Mouse (Mus musculus) monocyte, adult 5-6 weeks (primary cell): ENCODE measurements around the gene Isy1. TPM values are rescaled to one million over a fixed set of nuclear protein-coding genes. Genes with fewer than 3 reads are reported as not detected.
"Not testable (repeated sequence)": the region's sequence is repeated elsewhere in the genome, so short reads cannot be mapped to it uniquely, and the experiment has no call there.

Source experiments
- ATAC-seq: fragments of 153-309, 156-312 bp; replicated peaks from 2 replicates; pipeline ENCODE4 v1.8.0; 2017; ENCODE audit warnings: mild to moderate bottlenecking; ENCODE audit not compliant: low TSS enrichment, insufficient number of reproducible peaks, severe bottlenecking, poor library complexity, low FRiP score
- total RNA-seq: library from RNA; stranded (forward); fragments of 200-1000, 200-491, 200-594 nt; gene quantifications from 3 replicates; pipeline ENCODE4 v1.2.3, GENCODE M21; 2017

Gene Isy1
- total RNA-seq, 1 experiment from 2014 or later: 60.7 TPM

DNA sequence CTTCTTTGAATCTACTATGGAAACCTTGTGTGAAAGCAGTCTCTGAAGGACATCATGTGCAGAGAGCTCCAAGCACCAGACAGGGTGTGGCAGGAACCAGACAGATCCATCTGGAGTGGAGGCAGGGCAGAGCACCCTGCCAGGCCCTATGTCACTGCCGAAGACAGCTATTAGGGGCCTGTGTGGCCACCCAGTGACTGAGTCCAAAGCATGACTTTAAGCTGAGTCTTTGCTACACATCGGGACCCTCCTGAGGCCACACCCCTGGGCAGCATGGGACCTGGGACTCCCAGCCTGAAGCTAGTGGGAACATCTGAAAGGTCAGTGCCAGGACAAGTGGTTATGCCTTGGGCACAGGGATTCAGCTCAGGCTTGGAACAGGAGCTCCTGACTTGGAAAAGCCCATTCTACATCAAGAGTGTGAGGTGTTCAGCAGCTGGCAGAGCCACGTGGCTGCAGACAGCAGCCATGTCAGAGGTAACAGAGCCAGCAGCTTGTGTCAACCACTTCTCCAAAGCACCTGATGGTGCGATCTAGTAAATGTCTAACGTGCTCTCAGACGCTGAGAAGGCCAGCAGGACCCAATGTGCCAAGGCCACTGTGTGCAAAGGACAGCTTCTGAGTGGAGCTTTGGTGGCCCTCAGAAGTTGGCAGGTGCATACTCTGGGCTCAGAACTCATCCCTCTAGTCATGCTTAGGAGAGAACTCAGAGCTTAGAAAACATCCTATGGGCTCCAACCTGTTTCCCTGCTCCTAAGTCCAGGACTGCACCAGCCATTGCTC is 51.3 kb downstream of the Isy1 start:
- ATAC-seq: no peak

DNA sequence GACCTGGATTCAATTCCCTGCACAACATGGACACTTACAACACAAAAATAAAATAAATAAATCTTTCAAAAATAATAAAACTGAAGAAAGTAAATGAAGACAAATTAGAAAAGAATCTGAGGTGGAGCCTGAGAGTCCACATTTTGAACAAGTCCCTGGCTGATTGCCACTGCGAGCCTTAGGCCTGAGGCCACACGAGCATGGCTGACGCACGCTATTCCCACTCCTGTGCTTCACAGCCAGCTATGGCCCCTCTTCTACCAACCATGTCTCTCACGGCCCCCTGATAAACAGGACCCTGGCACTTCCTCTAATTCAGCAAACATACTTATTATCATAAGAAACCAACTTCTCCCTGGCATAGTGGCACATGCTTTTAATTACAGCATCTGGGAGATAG is 52.0 kb downstream of the Isy1 start:
- no peak for ATAC-seq

DNA sequence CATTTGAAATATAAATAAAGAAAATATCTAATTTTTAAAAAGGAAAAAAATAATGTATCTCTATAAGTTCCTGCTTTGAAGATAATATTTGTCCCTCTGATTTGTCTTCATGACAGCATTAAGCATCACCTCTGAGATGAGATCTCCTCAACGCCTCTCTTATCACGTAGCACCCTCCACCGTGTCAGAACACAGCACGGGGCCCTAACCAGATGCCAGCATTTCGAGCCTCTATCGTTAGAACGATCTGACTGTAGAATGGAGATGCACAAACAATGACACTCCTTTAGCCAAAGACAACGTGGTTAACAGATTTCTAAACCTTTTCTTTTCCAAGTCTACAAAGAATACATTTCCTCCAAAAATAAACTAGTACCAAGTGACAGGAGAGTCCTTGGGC is 54.6 kb downstream of the Isy1 start:
- no peak for ATAC-seq

DNA sequence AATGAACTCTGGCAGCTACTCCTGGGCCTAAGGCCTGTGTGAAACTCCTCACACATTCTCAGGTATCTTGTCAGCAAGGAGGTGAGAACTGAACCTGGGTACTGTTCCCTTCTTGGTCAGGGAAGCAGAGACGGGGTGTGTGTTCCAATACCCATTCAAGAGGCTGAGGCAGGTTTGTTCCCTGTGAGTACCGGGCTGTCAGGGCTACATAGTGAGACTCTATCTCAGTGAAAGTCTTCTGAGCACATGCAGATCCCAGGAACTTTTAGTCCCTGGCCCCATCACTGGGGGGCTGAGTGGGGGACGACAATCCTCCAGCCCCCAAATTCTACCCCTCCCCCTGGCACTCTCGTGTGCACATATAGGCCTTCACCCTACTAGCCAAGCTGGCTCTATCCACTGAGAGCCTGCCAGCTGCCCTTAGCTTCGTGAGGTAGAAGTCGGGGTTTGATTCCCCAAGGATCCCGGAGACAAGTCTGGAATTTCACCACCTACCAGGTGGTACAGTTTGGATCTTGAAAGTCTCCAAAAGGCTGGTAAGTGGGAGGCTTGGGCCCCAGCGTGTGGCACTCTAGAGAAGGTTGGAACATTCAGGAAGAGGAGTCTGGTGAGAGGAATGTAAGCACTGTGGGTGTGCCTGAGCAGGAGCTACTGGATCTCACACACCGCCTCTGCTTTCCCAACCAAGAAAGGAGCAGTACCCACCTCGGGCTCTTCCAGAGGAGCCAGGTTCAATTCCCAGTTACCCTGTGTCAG is 57.9 kb downstream of the Isy1 start:
- no peak for ATAC-seq

DNA sequence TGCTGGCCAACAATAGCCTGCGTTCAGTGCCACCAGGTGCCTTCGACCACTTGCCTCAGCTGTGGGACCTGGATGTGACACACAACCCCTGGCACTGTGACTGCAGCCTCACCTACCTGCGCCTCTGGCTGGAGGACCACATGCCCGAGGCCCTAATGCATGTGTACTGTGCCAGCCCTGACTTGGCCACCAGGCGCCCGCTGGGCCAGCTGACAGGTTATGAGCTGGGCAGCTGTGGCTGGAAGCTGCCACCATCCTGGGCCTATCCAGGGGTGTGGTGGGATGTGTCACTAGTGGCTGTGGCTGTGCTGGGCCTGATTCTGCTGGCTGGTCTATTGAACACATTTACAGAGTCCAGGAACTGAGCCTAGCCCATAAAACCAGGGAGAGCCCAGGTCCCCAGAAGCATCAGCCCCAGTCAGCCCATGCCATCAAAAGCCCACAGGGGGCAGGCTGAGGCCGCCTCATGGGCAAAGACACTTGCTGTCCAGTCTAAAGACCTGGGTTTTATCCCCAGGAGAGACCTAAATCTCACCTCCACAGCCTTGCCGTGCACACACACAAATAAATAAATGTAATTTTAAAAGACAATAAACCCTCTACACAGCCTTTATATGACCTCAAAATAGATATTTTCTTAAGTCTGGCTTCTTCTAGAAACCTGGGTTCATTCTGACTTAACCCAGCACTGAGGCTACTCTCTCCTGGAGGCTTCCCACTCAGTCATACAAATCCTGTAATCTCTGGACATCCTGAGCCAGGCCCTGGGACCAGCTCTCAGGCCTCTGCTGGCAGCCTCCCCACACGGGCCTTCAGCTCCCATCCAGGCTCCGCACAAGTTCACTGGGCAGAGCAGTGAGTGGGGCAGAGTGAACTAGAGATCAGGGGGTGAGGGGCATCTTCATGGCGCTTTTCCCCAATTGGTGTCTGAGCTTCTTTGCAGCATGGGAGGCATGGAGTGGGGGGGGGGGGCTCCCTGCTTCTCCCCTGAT is 59.1 kb downstream of the Isy1 start:
- 0 out of 2 replicates have a peak, but pooled peaks have one; percentile 33 for ATAC-seq

DNA sequence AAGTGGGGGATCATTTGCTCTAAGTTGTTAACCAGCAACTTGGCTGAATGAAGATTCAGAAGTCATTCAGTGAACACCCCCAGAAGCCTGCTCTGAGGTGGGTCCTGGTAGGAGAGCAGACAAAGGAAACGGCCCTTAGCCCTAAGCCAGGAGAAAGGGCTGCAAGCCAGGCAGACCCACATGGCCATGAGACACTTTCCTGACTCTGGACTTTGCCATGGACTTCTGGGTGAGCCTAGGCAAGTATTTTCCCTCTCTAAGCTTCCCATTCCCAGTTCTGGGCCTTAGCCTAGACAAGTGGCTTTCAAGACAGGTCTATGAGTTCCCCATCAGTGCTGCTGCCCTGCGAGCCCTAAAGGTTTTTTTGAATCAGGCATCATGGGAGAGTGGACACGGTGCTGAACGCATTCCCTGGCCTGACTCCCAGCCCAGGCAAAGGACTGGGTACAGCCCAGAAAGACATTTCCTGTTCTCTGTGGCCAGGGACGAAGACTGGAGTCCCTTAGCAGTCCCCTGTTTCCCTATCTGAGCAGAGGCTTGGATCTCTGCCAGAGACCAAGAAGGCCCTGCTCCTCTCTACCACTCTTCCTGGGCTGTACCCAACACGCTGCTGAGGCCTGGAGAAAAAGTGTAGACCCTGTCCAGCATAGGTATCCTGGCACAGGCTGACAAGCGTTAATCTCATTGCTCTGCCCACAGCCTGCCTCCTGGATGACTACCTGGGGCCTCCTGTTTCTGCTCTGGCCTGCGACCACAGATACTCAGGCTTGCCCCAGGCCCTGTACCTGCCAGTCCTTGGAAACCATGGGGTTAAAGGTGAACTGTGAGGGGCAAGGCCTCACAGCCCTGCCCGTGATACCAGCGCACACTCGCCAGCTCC is 60.1 kb downstream of the Isy1 start:
- ATAC-seq: 0 out of 2 replicates have a peak, but pooled peaks have one; percentile 25

DNA sequence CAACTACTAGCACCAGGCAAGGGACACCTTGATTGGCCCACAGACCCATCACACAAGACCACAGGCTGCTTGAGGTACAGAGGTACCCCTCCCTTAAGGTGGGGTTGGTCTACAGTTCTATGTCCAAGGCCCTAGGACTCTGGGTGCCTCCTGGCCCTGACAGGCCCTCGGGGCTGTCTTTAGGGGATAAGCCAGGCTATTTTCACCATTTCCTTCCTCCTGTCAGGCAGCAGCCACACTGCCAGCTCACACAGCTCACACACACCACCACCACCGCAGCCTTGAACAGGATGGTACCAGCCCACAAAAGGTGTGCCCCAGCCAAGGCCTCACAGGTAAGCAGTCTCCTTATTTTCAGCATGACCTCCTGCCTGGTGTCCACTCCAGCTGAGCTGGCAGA is 60.8 kb downstream of the Isy1 start, which contains the start of gene Gp9:
TSS of gene Gp9 (plus strand) at position 231 of the 400 bp plus-strand sequence.
- no peak for ATAC-seq

DNA sequence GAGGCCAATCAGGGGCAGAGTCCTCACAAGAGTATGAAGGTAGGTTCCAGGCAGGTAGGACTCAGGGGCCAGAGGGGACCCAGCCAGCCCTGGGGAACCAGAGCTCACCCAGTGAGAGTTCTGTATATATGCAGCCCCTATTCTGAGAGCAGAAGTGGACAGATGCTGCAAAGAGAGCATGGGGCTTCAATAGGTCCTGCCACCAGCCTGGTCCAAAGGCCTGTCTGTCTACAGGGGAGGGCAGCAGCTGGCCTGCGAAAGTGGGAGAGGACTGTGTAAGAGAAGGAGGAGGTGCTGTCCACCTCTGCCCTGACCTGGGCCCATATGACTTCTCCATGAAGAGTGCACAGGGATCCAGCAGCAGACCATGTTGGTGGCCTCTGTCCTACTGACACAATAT is 61.9 kb downstream of the Isy1 start:
- no peak for ATAC-seq

DNA sequence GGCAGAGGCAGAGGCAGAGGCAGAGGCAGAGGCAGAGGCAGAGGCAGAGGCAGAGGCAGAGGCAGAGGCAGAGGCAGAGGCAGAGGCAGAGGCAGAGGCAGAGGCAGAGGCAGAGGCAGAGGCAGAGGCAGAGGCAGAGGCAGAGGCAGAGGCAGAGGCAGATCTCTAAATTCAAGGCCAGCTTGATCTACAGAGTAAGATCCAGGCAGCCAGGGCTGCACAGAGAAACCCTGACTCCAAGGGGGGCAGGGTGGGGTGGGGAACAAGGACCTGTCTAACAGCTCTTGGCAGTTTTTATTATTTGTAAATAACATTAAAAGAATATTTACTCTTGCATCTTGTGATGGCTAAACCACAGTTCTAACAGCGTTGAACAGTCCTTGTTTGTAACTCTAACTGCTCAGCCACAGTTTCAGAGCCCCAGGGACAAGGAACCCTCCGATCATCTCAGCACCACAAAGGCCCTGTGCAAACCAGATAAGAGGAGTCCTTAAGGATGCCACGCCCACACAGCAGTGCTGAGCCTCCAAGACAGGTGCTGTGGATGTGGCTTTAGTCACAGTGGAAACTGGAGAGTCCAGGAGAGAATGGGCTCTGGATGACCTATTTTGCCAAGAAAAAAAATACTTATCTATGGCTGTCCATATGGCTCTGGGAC is 62.9 kb downstream of the Isy1 start:
- ATAC-seq: no peak

DNA sequence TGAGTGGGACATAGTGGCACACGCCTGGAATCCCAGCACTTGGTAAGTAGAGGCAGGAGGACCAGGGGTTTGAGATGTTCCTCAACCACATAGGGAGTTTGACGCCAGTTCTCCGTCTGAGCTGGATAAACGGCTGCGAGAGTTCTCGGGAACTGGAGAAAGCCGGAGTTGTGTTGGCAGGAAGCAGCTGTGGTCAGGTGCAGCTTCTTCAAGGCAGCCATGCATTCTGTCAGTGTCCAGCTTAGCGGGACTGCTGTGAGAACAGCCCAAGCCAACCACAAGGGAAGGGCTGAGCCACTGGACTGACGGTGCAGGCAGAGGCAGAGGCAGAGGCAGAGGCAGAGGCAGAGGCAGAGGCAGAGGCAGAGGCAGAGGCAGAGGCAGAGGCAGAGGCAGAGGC is 63.7 kb downstream of the Isy1 start:
- ATAC-seq: no peak

DNA sequence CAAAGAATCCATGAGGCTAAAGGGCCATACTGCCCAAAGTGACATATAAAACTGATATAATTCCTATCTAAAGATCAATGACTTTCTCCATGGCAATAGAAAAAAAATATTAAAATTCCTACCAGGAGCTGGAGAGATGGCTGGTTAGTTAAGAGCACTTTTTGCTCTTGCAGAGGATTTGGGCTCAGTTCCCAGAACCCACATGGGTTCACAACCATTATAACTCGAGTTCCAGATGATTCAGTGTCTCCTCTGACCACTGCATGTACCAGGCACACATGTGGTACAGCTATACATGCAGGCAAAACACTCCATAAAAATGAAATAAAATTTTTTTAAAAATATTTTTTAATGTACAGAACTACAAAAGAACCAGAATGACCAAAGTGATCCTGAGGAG is 64.1 kb downstream of the Isy1 start:
- ATAC-seq: no peak

DNA sequence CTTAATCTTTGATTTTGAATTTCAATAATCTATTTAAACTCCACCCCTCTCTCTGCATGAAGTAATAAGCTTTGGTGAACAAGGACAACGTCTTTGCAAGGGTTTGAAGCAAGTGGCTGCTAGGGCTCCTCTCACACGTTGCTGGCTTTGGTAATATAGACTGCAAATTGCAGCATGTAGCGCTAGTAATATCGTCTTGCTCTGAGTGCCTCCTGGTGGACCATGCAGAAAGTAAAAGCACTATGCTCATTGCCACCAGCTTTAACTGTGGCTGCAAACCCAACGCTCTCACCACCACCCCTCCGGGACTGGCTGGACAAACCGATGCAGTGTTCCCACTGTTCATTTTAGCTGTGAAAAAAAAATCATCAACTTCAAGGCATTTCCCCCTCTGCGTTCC is 68.0 kb downstream of the Isy1 start:
- no peak for ATAC-seq

DNA sequence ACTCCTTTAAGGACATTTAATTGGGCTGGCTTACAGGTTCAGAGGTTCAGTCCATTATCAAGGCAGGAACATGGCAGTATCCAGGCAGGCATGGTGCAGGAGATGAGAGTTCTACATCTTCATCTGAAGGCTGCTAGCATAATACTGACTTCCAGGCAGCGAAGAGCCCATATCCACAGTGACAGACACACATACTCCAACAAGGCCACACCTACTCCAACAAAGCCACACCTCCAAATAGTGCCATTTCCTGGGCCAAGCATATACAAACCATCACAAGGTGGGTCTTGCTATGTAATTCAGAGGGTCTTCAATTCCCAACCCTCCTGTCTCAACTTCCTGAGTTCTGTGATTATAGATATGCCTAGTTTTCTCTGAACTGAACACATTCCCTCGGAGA is 74.3 kb downstream of the Isy1 start:
- ATAC-seq: not testable (repeated sequence)

Other genes with a start within 250 kb of the Isy1 start
- gene Prokr1, start 248.1 kb downstream of the Isy1 start, total RNA-seq: 0.67 to 2.8 TPM (median 1.9 TPM) in 3 replicates
- 5.2 to 12.7 TPM (median 8.7 TPM) in 3 replicates for gene Aplf, start 166.6 kb downstream of the Isy1 start, total RNA-seq
- not detected in 3 replicates for gene Efcc1, start 107.9 kb downstream of the Isy1 start, total RNA-seq
- gene Gp9, start 60.7 kb downstream of the Isy1 start, total RNA-seq: 1.9 to 42.8 TPM (median 3.1 TPM) in 3 replicates
- gene Rab43, start 26.6 kb downstream of the Isy1 start, total RNA-seq: 33.6 to 48.6 TPM (median 34.7 TPM) in 3 replicates
- gene Gm45140, start 3.0 kb downstream of the Isy1 start, total RNA-seq: 27.5 to 45.6 TPM (median 37.9 TPM) in 3 replicates
- 887 to 1,002 TPM (median 999 TPM) in 3 replicates for gene Cnbp, start 12.3 kb upstream of the Isy1 start, total RNA-seq
- 71.4 to 93.1 TPM (median 76.4 TPM) in 3 replicates for gene Copg1, start 49.0 kb upstream of the Isy1 start, total RNA-seq
- gene Hmces, start 75.1 kb upstream of the Isy1 start, total RNA-seq: 13.7 to 53.1 TPM (median 36.9 TPM) in 3 replicates
- gene H1fx, start 142.8 kb upstream of the Isy1 start, total RNA-seq: not detected in 3 replicates
- gene Rab7, start 206.5 kb upstream of the Isy1 start, total RNA-seq: 113 to 127 TPM (median 126 TPM) in 3 replicates
- 66.8 to 91.7 TPM (median 77.6 TPM) in 3 replicates for gene Rpn1, start 245.7 kb upstream of the Isy1 start, total RNA-seq